Mouse (Mus musculus): ENCODE measurements around the gene Chrna7. TPM values are rescaled to one million over a fixed set of nuclear protein-coding genes. Genes with fewer than 3 reads are reported as not detected.

Chrna7 gene
- total RNA-seq, 1 experiment from 2014 or later: not detected

GRCm38 (mm10) chr7:63109348-63109747 lies 103.0 kb downstream of the Chrna7 start:
- no peak for ATAC-seq (replicated peaks; ENCODE audit: insufficient number of reproducible peaks, low FRiP score, low TSS enrichment, poor library complexity, severe bottlenecking)

DNA sequence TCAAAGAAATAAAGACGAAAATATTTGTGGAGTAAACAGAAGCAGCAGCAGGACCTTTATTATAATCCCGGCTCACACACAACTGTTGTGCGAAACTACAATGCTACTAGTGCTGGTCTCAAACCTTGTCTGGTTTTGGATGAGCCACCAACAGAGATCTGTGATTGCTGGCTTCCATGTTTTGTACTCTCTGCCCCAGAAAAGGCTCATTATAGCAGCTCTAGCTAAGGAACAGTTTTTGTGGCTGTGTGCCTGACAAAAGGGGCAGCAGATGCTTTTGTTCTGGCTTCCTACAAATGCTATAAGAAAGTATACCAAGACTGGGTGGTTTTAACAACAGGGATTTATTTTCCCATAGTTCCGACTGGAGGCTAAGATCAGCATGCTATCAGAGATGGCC lies 126.4 kb downstream of the Chrna7 start:
- ATAC-seq (replicated peaks; ENCODE audit: insufficient number of reproducible peaks, low FRiP score, low TSS enrichment, poor library complexity, severe bottlenecking): no peak

DNA sequence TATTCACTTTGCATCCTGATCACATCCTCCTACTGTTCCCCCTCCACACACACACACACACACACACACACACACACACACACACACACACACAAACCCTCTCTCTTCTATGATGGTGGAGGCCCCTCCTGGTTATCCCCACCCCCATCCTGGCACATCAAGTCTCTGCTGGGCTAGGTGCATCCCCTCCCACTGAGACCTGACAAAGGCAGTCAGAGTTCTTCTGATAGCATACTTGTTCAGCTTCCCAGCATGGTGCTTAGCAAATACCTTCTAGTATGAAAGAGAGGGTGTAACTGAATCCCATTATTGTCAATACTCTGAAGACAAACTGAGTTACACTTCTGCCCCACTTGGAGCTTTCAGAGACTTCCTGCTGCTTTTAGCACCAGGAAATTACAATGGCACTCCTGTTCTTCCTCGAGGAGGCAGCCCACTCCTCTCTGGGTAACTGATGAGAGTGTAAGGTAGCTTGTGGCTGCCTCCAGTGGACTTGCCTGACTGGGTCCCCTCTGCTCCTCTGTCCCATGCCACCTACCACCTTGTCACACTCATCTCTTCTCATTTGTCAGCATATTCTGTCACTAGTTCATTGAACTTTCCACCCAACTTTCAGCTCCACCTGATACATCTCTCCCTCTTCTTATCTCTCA lies 127.9 kb downstream of the Chrna7 start:
- ATAC-seq (replicated peaks; ENCODE audit: insufficient number of reproducible peaks, low FRiP score, low TSS enrichment, poor library complexity, severe bottlenecking): no peak

DNA sequence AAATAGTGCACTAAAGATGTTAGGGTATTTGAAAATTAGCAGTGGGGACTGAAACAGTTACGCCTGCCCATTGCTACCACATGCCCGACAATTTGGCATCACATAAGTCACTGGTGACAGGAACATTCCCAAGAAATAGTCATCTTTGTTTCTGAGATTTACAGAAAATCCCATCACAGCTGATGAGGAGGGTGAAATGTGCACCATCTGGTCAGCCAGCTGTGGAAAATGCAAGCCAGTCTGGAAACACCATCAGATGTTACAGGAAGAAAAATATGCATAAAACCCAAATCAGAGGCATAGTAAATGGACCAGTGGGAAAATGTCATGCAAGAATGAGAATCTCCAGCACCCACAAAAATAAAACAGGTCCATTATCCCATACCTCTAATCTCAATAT lies 151.4 kb downstream of the Chrna7 start:
- ATAC-seq (replicated peaks; ENCODE audit: insufficient number of reproducible peaks, low FRiP score, low TSS enrichment, poor library complexity, severe bottlenecking): no peak

Other genes starting within 250 kb of the Chrna7 start
- gene Otud7a, start 232.2 kb upstream of the Chrna7 start, total RNA-seq (2017): not detected in 3 replicates

Measured in monocyte, adult 5-6 weeks (primary cell).